Mouse (Mus musculus): ENCODE data around the gene Camk1d.

GRCm38 (mm10) chr2:5529992-5530391 lies 184.3 kb downstream of the Camk1d start:
- TF ChIP-seq CTCF (IDR thresholded peaks at IDR 0.05; ENCODE audit: borderline replicate concordance, insufficient read depth, low read depth, low read length) (no peak), POLR2A (IDR thresholded peaks at IDR 0.05; ENCODE audit: borderline replicate concordance, insufficient read depth, low read length) (no peak)
